Mouse (Mus musculus) layer of hippocampus, postnatal 36 days (tissue): ENCODE measurements around the gene Ldlrad1. TPM values are rescaled to one million over a fixed set of nuclear protein-coding genes. Genes with fewer than 3 reads are reported as not detected.

Experiments
- DNase-seq, 2 experiments: peaks; one replicate each; pipeline ENCODE4 v3.0.0; 2022
- total RNA-seq, 2 experiments: library from RNA; stranded (reverse); gene quantifications; 2 replicates each; pipeline ENCODE4 v1.2.3; 2021

Ldlrad1 gene
- total RNA-seq, 2 experiments from 2014 or later: not detected

DNA sequence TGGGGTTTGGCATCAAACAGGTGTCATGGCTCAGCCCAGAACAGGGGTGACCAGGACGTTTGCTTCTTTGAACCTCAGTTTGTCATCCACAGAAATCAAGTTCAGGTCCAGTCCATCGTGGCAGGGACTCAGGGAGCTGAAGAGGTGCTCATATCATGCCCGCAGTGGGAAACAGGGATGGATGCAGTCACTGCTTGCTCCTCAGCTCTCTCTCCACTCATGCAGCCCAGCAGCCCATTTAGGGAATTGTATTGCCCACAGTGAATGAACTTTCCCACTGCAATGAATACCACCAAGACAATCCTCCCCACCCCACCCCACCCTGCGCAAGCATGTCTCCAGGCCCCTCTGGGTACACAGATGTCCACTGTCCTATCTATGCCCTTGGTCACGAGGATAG is 3.0 kb downstream of the Ldlrad1 start:
- no peak for DNase-seq

DNA sequence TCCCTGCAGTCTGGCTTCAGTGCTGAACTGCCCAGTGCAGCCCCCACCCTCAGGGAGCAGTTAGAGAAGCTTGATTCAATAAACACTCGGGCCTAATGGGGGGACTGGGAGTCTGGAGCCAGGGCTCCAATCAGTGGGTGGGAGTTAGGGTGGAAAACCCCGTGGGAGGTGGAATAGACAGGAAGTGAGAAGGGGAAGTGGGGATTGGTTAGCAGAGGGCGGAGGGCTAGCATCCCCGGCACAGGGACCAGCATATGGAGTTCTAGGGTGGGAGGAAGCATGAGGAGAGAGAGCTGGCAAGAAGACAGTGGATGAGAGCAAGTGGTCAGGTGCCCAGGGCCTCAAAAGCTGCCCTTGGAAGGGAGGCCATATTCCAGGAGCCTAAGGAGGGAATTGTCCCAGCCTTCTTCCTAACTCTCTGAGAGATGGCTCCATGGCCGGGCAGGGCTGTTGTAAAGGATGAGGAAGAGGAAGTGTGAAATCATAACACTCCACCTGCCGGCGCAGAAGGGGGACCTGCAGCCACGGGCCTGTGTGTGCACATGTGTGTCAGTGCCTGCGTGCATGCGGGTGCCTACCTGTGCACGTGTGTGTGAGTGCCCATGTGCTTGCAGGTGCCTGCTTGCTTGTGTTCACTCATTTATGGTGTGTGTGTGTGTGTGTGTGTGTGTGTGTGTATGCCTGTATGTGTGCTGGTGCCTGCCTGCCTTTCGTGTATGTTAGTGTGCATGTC is 4.5 kb downstream of the Ldlrad1 start:
- no peak for DNase-seq

DNA sequence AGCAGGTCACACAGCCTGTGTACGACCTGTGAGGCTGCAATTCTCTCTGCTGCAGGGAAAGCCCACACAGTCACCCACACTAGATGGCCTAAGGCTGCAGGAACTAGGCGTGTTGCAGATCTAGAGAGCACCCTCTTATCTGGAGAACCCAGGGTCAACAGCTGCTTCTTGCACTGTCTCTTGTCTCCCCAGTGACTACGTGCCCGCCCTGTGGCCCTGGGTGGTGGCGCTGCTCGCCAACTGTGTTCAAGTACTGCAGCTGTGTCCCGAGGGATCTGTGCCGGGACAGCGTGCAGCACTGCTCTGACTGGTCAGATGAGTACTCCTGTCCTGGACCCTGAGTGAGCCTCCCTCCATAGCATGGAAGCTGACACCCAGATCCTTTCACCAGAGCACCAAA is 8.6 kb downstream of the Ldlrad1 start:
- no peak for DNase-seq

DNA sequence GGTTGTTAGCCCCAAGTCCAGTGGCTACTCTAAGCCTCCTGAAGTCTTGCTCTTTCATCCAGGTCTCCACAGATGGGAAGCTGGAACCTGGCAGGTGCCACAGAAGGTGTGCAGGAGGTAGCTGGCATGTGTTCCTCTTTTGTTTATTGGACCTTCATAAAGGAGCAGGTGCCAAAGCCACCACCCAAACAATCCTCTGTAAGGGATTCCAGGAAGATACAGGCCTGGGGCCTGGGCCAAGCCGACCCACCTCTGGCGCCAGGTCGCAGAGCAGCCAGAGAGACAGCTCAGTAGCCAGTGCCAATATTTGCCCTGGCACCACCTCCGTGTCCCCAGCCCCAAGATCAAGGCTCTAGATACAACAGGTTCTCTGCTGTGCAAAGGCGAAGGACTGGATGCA is 12.5 kb downstream of the Ldlrad1 start:
- no peak for DNase-seq

DNA sequence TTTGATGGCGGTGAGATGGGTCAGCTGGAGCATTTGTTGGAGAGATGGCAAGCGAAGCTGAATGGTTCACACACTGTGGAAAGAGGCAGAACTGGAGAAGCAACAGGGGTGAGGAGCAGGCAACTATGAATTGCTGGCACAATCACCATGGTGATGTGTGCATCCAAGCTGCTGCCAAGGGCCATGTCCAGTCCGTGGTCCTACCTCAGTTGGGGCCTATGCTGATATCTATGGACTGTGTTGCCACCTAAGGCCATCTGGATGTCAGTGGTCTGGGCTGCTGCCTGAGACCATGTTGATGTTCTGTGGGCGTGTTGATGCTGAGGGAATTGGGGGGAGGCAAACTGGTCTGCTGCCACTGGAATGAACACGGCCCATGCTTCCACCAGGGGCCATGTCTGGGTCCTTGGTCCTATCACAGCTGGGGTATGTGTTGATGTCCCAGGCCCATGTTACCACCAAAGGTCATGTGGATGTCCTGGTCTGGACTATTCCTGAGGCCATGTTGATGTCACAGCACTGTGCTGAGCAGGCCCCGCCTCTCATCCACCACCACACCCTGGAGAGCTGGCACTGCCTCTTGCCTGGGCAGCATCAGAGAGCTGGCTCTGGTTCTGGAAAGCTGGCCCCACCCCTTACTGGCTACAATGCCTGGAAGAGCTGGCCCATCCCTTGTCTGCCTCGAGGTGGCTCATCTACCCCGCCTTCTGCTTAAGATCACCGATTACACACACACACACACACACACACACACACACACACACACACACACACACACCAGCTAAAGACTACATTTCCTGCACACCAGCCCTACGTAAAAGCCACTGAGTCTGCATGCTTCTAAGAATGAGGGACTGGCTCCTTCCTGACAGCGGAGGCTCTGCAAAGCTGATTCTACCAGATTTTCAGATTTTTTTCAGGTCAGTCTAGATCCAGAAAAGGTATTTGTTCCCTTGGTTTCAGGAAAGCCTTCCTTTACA is 14.5 kb downstream of the Ldlrad1 start:
- DNase-seq: peak in 1 of 2 experiments; percentile 13

DNA sequence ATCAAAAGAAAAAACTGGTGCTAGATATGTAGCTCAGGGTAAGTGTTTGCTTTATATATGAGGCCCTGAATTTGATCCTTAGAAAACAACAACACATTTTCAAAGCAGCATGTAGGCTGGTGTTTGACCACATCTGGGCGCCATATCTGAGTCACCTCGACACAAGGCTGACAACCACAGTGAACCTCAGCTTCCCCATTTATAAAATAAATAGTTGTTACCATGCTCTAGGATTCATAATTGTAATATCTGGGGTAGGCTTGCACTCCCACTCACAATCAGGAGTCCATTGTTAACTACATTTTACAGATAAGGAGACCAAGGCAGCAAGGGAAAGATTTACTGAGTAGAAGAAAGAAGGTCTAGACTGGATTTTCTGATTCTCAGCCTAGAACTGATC is 17.3 kb downstream of the Ldlrad1 start:
- no peak for DNase-seq

DNA sequence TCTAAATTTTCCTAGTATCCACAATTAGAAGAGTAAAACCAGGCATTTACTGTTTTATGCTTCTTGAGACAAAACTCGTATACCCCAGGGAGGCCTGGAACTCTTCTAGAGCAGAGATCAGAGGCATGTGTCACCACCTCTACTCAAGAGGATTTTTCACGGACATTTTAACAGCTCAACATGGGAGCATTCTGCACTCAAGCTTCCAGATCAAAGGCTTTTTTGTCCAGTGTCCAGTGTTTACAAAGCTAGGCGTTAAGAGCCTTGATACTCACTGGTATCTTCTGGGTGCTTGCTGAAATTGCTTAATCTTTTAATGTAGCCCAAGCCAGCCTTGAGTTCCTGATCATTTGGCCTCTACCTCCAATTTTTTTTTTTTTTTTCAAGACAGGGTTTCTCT is 23.2 kb downstream of the Ldlrad1 start:
- no peak for DNase-seq

DNA sequence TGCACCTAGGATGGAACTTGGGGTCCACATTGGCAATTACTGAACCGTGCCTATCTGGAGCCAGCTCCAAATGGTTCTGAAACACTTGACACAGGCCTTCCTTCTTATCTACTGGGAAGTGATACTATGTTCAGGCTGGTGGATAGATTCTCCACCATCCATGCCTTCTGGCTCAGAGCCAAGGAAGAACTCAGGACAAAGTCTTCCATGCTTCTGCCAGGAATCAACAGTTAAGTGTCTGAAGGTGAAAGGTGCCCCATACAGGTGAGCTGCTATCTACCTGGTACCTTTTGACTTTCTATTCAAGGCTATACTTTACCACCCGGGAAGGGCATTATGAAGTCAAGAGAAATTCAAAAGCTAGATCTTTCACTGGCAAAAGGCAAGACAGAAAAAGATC is 29.3 kb downstream of the Ldlrad1 start:
- DNase-seq: no peak

DNA sequence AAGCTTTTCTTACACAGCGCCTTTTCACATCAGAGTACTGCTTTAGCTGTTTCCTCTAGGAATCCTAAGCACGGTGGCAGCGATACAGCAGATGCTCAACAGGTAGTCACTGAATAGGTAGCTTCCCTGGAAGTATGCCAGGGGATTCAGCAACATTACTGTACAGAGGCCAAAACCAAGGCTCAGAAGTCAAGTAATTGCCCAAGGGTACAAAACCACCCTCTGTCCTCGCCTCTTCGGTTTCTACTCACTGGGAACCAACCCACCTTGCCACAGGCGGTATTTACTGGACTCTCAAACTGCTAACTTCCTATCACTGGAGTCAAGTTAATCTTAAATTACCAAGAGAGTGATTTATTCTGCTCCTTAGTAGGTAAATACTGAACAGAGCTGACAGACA is 31.2 kb downstream of the Ldlrad1 start:
- no peak for DNase-seq

DNA sequence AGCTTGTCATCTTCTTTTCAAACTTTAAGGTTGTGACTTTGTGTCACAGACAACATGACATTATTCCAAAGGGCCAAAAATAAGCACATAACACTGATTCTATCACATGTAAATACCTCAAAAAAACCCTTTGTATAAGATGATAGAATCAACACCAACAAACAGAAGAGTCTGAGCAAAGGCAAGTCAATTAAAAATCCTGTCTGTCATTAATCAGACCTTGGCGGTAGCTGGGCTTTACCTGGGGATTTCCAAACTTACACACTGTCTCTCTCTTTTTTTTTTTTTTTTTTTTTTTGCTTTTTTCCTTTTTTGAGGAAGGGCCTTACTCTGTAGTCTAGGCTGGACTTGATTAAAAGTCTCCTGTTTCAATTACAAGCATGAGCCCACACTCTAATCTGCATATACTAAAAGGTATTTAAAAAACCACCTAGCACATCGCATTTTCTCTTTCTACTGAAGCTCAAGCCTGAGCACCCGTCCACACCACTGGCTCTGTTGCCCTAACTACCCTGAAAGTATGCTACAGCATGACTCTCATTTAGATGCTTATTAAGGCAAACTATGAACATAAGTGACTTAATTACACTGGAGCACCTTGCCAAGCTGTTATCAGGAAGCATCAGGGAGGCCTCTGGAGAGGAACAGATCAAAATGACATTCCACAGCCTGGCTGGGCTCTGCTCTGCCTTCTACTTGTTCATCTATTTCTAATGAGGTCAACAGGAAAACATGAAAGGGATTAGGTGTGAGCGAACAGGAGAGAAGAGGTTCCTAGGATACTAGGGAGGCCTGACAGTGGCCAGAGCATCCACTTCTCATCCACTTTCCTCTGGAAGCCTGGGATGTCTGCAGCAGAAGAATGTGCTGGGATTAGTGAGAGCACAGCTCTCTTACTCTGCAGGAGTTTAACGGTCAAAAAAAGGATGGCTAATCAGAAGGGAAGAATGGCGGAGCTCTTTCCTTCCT is 34.7 kb downstream of the Ldlrad1 start:
- DNase-seq: no peak

DNA sequence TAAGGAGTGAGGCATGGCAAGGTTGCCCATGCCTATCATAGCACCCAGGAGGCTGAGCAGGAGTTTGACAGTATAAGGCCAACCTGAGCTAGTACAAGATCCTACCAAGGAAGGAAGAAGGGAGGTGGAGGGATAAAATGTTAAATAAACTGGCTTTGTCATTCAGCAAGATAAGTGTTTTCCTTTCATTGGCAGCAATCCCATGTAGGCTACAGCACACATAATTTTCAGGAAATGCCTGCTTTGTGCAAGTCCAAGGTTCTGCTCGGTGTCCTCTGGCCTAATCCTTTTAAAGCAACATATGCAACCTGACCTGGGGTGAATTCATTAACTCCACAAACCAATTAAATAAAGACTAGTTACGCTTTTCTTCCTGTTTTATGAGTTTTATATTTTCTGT is 36.4 kb downstream of the Ldlrad1 start:
- no peak for DNase-seq

DNA sequence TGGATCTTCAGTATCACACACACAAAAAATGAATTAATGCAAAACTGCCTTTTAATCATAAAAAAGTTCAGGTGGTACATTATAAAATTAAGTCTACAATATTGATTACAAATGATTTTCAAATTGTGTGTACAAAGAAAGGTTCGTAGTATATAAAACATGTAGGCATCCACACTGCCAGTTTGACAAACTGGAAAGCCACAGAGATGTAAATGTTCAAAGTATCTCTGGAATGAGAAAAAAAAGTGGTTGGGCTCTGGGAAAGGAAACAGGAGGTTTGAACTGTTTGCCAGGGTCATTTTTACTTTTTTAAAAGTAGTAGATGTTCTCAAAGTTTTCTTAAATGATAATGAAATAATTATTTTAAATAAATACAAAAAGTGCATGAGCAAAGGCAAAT is 37.1 kb downstream of the Ldlrad1 start:
- DNase-seq: no peak

DNA sequence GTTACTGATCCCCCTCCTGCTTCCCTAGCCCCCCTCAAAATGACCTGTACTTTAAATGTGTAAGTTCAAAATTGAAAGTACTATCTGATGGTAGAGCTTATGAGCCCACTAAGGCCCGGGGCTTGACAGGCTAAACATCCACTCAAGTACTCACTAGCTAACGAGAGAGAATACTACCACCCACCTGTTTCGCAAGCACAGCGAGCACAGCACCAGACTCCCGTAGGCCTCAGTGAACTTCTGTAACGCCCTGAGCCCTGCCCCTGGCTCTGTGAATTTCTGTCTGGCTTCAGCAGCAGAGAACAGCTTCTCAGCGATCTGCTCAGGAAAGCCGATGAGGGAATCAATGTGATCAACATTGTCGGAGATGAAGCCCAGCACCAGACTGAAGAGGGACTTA is 38.1 kb downstream of the Ldlrad1 start:
- peak in 1 of 2 experiments; percentile 6 for DNase-seq

DNA sequence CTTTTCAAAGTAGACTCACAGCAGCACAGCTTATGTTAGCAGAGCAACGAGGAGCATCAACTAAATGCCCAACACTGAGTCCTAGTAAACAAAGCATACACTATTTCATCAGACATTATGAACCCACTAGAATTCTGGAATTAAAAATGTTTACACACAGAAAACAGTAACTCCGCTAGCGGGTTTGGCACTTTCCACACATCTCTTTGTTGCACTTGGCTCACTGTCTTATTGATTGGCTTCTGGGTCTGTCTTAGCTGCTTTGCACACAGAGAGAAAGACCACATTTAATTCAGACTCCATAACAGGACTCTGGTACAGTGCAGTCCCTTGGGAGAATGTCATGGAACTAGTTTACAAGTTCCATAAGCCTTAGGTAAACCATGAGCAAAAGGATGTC is 39.1 kb downstream of the Ldlrad1 start:
- DNase-seq: no peak

DNA sequence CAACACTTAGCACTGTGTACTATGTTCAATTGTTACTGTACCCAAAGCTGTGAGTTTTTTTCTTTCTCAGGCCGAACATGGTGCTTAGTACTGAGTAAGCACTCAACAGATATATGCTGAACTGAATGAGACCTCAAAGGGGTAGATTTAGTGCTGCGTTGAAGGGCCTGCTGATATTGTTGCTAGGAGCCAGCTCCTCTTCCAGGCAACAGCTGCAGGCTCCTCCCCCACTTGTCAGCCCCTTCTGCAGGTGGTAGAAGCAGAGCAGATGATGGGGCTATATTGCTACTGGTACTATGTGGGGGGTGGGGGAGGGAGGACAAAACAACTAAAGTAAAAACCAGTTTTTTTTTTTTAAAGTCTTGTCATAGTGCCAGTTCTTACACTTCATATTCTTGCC is 40.5 kb downstream of the Ldlrad1 start:
- DNase-seq: peak; percentile 16 to 23

DNA sequence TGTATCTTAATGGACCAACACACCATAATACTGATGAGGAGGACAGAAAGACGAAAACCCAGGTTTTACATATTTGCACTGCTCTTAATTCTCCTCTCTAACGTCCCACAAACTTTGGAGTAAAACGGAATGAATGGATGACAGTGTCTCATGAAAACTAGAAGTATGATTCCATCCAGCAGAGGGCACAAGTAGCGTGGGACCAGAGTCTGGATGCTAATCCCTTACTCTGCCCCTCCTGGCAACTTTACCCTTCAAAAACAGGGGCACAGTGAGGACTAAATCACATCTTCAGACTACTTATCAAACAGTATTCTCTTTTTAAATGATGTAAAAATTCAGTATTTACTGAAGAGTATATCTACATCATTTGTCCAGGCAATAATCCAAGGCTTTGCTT is 41.5 kb downstream of the Ldlrad1 start:
- DNase-seq: peak in 1 of 2 experiments; percentile 31

DNA sequence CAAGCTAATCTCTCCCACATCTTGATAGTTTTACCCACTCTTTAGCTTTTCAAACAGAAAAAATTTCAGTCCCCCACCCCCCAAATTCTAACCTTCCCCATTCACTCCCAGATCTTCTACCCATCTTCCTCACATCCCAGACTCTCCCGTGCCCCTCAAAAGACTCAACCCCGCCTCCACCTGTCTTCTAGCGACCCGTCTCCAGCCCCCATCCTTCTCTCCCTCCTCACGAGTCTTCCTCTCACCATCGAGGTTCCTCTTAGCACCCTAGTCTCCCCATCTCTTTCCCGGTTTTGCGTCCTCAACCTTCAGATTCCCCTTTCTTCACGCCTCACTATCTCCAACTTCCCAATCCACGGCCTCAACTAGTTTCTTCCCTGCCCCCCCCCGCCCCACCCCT is 43.5 kb downstream of the Ldlrad1 start:
- DNase-seq: no peak

DNA sequence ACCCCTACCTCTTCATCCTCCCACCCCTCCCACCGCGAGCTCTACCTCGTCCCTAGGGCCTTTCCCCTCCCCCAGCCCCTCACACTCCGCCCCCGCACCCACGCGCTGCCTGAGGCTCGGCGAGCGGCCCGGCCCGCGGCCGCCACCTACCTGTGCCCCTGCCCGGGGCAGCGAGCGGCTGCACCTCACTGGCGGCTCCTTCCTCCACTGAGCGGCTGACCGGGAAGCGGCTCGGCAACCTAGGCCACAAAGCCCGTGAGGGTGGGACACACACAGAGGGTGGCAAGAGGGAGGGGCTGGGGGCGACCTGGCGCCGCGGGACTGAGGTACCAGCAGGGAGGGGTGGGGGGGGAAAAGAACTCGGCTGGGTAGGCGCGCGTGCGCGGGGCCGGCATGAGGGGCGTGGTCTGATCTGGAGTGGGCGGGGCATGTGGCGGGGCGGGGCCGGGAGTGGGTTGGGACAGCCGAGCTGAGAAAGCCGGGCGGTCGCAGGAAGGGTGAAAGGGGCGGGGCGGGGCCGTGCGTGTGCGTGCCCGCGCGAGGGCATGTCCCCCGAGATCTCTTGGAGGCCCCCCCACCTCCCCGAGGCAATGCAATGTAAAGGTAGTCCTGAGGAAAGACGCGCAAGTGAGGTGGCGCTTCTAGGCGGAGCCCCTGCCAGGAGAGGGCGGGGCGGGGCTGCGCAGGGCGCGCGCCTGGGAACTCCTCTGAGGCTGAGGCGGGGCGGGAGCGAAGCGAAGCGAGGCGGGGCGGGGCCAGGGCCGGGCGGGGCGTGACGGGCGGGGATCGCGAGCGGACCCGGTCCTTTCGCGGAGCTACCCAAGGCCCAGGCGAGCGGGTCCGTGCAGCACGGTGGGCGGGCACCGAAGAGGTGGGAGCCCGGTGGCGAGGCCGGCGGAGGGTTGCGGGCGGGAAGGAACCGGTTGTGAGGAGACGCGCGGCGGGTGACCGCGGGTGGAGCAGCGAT is 44.4 kb downstream of the Ldlrad1 start, which contains the start of the genes Lrrc42 and Hspb11:
Gene Lrrc42, minus strand, starts transcription at position 408 of the 967 bp plus-strand sequence.
Gene Hspb11, plus strand, starts transcription at position 469 of the 967 bp plus-strand sequence.
- DNase-seq: peak; percentile 87 to 89

DNA sequence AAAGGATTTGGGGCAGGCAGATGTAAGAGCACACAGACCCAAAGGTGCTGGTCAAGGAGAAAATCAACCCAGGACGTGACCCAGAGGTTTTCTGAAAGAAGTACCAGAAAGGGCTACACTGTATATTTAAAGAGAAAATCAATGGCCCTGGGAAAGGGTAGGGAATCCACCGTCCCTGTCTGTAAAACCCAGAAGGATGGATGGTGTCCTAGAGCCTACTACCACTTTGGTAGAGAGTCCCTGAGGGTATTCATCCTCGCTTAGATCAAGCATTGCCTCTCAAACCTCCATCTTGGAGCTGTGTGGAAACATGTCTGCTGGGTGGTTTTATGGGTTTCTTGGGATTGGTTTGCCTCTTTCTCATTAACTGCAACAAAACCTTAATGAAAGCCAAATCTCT is 45.4 kb downstream of the Ldlrad1 start:
- no peak for DNase-seq

DNA sequence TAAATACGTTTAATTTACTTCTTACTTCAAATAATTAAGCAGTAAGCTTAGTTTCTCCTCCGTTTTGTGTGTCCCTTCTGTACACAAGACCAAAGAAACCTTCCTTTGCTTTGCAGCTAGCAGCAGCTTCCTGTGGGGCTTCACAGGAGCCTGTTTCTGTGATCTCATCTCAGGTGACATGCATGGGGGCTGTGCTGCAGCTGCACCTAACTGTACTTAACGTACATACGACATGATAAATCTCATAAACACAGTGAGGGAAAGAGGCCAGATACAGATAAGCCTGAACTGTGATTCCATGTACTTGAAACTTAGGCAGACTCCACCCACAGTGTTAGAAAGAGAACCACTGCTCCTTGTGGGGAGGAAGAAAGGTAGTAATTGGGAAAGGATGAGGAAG is 51.0 kb downstream of the Ldlrad1 start:
- no peak for DNase-seq
